Mouse (Mus musculus) CD4-positive, CD25-positive, alpha-beta regulatory T cell, adult 2 months (primary cell): ENCODE measurements around the gene Vps45.
"Not testable (repeated sequence)": the region's sequence is repeated elsewhere in the genome, so short reads cannot be mapped to it uniquely, and the experiment has no call there.

Experiments
- DNase-seq: peaks from one replicate; pipeline ENCODE4 v3.0.0-alpha.2; 2012; ENCODE audit warnings: low read depth, low spot score

Gene Vps45

DNA sequence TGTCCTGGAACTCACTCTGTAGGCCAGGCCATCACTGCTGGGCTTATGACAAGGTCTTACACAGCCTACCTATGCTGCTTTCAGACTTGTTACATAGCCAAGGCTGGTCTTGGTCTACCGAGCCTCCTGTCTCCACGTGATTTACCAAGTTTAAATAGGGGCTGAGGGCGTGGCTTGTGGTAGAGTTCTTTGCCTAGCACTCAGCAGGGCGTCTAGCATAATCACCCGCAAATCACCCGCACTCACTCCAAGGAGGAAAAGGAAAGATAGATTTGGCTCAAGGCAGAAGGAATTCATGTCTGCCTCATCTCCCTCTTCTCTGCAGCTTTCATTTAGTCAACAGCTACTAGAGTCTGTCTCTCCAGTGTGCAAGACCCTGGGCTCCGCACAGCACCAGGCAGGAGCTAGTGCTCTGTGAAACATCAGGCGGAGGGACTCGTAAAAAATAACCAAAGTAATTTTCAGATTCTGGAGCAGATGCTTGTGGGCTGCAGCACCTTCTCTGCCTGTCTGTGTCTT, 61.0 kb downstream of the Vps45 start:
- DNase-seq, result peak; percentile 37

DNA sequence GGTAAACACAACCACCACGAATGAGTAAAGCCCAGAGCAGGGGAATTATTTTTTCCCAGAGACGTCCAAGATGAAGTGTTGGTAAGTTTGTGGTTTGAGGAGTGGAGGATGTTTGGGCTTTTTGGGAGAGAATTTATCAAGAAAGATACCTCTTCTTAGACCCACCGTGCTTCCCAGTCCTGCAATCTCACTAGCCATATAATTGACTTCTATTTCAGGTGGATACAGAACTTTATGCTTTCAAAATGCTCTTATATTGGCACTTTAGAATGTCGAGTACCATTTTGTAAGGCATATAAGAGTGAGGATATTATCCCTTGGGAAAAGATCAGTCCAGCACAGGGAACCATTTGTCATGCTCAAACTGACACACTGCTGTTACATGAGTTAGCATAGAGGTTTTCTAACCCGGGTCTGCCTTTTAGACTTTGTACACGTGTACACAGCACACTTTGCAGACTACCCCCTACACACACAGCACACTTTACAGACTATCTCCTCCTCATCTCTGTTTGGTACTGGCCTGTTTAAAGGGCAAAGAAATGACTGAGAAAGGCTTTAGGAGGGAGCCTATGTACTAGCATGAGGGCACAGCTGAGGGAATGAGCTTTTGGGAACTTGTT, 61.7 kb downstream of the Vps45 start:
- no peak for DNase-seq

DNA sequence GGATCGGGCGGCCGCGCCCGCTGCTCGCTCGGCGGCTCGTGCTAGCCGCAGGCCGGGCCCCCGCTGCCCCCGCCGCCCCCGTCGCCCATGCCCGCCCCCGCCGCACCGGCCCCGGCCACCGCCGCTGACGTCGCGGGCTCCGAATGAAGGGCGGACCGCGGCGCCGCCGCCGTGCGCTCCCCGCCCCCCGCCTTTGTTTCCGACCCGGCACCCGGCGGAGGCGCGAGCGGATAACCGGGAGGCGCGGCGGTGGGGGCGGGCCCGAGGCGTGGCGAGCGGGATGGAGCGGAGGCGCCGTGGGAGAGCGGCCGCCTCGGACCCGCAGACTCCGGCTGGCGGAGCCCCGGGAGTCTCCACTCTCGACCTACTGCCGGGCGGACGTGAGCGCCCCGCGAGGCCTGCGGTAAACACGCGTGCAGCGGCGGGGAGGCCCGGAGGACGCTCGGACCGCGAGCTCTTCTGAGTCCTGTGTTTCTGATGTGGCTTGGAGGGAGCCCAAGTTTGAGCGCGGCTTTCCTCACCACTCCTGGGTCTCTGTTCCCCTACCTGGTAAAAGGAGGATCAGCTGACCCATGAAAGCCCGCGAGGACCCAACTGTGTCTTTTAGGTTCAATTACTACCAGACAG, 62.4 kb downstream of the Vps45 start, which contains the start of gene Plekho1:
Gene Plekho1 (minus strand): TSS at position 200 of the 627 bp plus-strand sequence.
- DNase-seq, result peak; percentile 71

DNA sequence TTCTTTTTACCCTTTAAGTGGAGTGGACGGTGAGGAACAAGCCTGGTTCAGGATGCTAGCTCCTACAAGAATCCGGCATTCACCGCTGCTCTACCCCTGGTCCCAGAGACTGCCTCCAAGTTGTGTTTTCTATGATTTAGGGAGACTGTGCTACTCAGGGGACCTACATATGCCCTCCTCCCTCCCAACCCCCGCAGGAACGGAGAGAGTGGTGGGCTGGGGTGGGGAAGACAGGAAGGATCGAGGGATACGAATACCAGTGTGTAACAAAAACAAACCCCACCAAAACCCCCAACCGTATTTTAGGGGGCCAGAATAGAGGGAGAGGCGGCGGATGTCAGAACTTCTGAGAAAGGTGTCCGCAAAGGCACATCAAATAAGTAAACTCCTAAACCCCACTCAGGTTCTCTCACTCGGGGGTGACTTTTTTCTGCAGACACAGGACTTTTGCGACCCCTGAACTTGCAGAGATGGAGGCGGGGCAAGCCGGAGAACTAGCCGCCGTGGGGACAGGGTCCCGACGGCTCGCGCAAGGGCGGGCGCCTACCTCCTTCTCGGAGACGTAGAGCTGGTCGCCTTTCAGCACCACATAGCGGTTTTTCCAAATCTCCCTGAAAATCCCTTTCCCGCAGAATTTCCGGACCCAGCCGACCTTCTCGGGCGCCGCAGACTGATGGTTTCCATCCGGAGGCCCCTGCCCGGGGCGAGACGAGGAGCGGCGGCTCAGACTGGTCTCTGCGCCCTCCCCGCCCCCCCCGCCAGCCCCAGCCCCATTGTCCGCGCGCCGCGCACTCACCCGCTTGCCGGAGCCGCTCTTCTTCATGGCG, 63.1 kb downstream of the Vps45 start:
- no peak for DNase-seq

DNA sequence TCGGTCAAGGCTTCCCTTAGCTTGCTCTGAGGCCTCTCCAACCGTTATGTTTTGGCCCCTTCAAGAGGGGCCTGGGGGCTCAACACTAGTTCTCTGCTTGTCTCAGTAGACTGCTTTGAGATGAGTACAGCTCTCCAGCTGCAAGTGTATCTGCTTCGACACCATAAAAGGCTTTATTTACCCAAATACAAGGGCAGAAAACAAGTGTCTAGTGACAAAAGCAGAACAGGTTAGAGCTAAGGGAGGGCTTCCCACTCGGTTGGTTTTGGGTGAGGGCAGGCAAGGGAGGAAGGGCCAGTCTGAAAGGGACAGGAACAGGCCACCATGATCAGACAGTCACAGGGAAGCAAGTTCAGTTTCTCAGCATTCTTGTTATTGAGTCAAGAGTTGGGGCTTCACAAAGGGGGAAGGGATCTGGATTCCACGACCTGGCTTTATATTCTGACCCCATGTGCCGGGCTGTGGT, 63.9 kb downstream of the Vps45 start:
- no peak for DNase-seq

DNA sequence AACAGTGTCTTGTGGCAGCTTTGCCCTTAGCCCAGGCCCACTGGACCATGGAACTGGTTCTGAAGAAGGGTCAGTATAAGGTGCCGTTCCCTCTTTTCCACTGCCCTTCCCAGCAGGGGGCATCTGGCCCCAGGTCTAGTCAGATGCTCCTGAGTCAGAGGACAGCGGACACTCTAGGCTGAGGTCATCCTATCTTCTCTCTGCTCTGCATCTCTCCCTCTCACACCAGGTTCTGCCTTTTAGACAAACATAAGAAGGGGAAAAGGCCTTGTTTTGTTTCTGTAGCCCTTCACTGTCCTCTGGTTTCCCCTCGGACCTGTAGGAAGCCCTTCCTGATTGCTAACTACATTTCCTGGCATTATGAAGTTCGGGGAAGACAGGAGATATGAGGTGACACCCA, 64.4 kb downstream of the Vps45 start:
- no peak for DNase-seq

DNA sequence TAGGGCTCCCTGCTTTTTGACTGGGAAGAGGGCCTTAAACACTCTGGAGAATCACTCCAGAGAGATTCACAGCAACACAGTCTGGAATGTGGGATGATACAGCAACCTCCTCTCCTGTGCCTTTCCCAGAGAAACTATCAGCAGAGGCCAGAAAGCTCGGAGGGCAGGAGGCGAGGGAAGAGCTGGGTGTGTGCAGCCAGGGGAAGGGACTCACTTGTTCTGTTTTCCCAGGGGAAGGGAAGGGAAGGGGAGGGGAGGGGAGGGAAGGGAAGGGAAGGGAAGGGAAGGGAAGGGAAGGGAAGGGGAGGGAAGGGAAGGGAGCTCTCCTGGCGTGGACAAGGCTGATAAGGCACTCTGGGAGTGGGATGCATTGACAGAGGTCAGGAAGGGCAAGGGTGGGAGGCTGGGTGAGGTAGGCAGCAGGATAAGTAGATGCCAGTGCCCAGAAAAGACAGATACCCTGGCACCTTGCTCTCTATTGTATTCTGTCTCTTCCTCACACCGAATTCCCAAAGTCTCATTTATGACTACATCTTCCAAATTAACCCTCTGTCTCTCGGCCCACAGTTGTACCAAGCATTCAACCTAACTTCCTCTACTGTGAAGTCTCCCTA, 65.2 kb downstream of the Vps45 start:
- DNase-seq, result no peak

DNA sequence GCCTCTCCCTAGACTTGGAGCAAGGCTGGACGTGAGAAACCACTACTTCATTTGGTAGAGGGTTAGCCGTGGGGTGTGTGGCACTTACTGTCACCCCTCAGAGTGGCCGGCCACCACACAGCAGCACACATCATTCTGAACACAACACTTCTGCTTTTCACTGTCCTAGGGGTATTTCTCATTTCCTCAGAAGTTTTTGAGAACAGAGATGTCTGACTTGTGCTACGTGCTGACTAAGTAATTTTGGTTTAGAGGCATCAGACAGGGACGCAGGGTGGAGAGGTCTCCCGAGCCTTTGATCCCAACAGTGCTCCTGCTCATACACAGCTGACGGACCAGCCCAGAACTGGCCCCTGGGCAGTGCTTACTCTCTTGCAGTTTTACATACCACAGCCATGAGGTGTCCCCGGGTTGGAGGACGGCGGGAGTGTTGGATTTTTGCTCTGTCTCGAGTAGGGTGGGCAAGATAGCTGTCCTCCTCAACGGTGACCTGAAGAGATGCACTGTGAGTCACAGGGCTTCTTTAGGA, 67.8 kb downstream of the Vps45 start:
- DNase-seq, result no peak

DNA sequence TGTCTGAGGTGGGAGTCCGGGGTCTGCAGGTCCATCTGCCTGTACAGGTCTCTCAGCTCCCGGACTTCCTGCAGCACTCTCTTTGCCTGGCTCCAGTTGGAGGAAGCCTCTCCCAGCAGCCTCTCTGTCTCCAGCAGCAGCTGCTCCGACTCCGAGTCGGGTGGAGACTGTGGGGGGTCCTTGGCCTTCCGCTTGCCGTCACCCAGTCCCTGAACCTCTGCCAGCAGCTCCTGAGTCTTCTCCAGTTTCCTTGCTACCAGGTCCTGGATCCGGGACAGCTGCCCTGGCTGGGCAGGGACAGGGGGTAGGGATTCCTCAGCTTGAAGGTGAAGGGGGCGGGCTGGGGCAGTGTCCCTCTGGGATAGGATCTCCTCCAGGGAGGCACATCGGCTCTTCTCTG, 69.3 kb downstream of the Vps45 start:
- DNase-seq, result no peak

DNA sequence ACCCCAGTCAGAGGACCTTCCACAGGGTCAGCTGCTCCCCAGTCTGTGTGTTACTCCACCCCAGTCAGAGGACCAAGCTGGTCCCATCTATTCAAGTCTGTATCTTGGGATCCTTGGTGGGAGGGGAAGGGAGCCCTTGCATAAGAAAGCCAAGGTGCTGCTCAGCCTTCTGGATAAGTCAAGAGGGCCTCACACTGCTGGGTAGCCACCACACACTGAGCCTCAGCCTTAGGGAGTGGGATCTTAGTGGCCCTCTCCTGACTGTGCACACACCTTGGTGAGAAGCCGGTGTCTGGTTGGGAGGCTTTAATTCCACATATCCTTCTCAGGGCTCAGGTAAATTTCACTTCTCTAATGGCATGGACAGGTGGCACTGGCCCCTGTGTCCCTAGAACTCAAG, 70.1 kb downstream of the Vps45 start:
- DNase-seq, result no peak

DNA sequence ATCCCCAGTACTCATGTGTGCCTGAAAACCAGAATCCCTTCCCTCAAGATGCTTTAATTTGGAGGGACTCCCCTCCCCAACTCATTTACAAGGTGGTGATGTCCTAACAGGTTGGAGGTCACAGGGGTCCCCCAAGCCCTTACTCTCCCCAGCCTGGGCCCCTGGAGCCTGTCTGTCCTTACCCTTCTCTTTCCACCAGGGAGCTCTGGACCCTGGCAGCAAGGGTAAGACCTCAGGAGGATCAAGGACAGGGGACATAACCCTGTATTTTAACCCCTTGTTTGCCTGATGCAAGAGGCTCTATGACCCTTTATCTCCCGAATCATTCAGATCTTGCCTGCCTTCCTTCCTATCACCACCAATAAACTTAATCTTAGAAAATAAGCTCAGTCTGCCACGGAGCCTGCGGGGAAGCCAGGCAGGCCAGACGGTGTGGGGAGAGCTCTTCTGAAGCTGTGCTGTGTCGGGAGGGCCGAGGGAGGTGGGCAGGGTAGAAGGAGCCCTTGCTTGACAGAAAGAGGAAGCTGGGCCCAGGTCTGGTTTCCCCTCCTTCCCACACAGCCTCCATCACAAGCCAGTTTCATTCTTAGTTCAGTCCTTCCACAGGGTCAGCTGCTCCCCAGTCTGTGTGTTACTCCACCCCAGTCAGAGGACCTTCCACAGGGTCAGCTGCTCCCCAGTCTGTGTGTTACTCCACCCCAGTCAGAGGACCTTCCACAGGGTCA, 70.7 kb downstream of the Vps45 start:
- peak; percentile 31 for DNase-seq

DNA sequence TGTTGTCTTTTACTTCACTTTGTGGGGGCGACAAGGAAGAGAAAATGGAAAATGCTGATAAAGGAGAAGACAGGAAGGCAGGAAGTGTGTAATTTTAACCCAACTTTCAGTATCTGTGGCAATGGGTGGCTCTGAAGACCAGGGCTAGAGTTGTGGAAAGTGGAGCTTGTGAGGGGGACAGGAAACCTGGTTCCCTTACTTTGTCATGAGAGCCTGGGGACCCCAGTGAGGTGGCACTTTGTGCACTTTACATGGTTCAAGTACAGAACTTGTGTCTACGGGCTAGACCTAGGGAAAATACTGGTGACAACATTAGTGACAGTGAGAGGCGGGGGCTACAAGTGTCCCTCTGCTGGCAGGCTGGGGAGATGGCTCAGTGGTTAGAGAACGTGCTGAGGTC, 71.3 kb downstream of the Vps45 start:
- DNase-seq, result peak; percentile 53

DNA sequence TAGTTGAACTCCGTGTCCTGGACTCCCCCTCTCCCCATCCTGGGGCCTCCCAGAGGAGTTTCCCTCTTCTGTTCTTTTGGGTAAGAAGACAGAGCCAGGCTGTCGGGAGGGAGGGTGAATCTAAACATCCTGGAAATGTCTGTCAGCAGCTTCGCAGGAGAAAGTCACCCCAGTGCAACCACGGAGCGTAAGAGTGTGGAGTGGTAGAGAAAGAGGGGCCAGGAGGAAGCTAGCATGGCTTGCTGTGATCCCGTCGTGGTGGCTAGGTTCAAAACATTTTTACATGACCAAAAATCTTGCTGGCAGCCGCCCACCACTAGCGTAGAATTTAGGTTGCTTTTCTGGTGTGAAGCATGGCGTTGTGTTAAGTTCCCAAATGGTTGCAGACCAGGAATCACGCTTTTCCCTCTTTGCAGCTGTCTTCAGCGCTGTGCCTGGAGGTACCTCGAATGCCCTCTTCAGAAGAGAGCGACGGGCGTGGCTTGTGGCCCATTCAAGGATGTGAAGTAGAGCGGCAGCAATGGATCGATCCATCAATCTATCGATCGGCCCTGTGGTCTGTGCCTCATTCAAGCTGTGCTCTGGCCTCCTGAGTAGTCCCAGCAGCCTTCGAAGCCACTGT, 72.2 kb downstream of the Vps45 start:
- DNase-seq, result peak; percentile 79

DNA sequence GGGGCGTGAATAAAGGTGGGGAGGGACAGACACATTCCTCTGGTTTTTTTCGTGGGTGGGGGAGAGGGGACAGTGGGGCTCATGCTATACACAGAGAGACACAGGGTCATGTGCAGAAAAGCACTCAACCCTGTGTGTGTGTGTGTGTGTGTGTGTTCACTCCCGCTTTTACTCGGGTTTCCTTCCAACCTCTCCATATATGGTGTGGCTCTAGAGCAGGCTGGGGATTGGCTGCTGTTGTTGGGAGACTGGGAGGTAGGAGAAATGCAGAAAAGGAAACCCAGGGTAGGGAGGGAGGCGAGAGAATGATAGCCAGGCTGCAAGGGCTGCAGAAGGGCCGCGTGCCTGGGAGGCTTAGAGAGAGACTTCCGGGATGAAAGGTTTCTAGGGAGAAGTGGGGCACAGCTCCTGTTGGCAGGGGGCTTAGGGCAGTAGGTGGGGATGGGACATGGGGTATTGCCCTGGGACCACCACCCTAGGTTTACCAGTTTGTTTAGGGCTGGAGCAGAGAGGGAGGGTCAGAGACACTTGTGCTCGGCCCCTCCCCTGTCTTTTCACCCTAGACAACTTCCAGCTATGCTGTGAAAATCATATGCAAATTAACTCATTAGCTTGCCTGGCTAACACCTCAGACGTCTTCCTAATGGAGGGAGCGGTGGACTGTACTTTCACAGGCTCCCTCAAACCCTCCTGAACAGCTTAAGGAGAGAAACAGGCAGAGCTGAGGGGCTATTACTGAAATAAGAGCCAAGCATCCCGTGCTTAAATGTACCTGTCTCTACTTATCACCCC, 72.9 kb downstream of the Vps45 start:
- no peak for DNase-seq

DNA sequence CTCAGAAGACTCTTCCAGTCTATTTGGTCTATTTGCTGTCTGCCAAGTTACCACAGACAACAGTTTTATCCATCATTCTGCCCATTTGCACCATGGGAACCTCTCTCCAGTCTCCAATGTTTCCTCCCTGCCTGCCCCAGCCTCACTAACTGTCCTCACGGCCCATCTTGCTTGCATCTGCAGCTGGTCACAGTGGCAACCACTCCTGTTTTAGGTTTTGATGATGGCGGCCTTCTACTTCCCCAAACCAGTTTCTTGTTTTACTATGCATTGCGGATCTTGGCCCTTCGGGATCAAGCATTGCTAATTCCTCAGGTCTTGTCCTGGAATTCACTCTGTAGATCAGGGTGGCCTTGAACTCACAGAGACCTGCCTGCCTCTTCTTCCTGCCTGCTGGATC, 76.1 kb downstream of the Vps45 start:
- DNase-seq, result no peak

DNA sequence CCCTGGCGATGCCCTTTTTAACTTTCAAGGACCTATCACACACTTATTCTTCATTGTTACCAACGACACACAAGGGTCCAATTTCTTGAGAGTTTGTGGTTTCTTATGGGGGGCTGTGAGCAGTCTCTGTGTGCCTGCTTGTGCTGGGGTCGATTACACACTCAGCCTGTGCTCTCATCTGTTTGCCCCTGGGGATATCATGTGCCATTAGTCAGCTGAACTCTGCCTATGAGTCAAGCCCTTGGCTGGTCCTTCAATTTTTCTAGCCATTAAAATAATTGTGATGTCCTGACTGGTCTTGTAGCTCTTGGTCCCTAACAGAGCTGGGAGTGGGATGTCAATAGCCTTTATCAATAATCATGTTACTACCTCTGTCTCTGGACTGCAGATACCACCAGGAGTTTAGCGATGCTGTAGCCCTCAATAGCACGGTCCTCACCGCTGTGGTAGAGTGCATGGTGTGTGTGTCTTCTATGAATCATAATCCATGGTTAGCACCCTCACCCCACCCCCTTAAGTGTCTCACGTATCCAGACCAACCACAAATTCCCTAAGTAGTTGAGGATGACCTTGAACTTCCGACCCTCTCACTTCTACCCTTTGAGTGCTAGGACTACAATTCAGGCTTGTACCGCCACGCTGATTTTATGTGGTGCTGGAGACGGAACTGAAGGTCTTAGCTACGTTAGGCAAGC, 77.8 kb downstream of the Vps45 start:
- DNase-seq, result no peak

DNA sequence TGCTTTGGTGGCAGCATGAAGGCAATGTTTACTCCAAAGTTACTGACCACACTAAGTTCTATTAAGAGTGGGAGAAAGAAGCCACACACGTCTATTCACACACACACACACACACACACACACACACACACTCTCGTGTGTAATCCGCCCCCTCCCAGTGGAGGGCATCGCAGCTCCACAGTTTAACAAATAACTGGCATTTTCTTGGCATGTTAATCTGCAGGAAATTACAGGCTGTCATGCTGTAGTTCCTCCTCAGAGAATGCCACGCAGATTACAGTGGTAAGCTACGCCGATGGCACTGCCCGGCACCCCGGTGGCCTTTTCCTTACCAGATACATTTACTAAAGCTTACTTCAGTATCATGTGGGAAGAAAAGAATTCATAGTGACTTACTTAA, 80.0 kb downstream of the Vps45 start:
- DNase-seq, result no peak

DNA sequence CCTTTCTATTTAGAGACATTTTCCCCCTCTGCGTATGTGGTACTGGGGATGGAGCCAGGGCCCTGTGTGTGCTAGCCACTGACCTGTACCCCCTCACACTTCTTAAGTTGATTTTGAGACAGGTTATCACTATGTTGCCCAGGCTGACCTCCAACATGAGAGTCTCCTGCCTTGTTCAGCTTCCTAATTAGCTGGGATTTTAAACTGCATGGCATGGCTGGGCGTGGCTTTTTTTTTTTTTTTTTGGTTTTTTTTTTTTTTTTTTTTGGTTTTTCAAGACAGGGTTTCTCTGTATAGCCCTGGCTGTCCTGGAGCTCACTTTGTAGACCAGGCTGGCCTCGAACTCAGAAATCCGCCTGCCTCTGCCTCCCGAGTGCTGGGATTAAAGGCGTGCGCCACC, 80.7 kb downstream of the Vps45 start:
- not testable (repeated sequence) for DNase-seq

DNA sequence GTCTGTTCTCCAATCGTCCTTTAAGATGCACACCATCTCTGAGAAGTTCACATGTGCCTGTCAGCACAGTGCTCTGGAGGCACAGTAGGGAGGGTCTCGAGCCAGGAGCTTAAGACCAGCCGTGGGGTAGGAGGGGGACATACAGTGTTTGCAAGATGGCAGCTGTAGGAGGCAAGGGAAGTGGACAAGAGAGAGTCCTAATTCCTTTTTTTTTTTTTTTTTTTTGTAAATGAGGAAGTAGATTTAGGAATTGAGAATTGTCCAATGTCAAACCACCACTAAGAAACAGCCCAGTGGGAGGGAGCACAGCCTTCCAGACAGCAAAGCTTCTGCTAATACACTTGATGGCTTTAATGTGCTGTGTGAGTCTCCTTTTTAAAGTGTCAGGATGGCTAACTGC, 81.2 kb downstream of the Vps45 start:
- no peak for DNase-seq
